Mouse (Mus musculus): ENCODE data around the gene Ccr3. TPM values are rescaled to one million over a fixed set of nuclear protein-coding genes. Genes with fewer than 3 reads are reported as not detected.
"Not testable (repeated sequence)": the region's sequence is repeated elsewhere in the genome, so short reads cannot be mapped to it uniquely, and the experiment has no call there.

The Ccr3 gene
- polyA plus RNA-seq (2014; fragmentation: Nextera tagmentation; extraction: Ambion mirVana), result not detected in 2 replicates

GRCm38 (mm10) chr9:124021672-124022071 is at the start of gene Ccr3:
TSS of gene Ccr3 (plus strand) at chr9:124021972.
- Histone ChIP-seq H3K4me3 (ENCODE audit: low read depth, low read length) (no peak within 1 kb of the TSS), H3K9ac (replicated peaks; ENCODE audit: low read depth, low read length) (no peak within 1 kb of the TSS), H3K27me3 (ENCODE audit: control insufficient read depth, insufficient read depth, low read length) (no peaks in the 10 kb centered on the region), H3K4me1 (ENCODE audit: control insufficient read depth, insufficient read depth, low read length) (no peaks in the 10 kb centered on the region), H3K27ac (ENCODE audit: low read depth, low read length) (no peak within 1 kb of the TSS), H3K9me3 (ENCODE audit: control insufficient read depth, low read length) (no peaks in the 10 kb centered on the region), H3K4me2 (ENCODE audit: low read depth, low read length) (no peak within 1 kb of the TSS), H3K36me3 (ENCODE audit: control insufficient read depth, insufficient read depth, low read length) (no peaks in the 10 kb centered on the region)
- no peak for ATAC-seq (ENCODE audit: low read depth)
- WGBS, result 90% methylated on average over 1 of the region's 1 CpGs

GRCm38 (mm10) chr9:123975630-123976029 is 46.1 kb upstream of the Ccr3 start:
- Histone ChIP-seq H3K9ac (replicated peaks; ENCODE audit: low read depth, low read length) (no peak overlapping the region), H3K4me1 (ENCODE audit: control insufficient read depth, insufficient read depth, low read length) (no peaks in the 10 kb centered on the region), H3K36me3 (ENCODE audit: control insufficient read depth, insufficient read depth, low read length) (no peaks in the 10 kb centered on the region), H3K27me3 (ENCODE audit: control insufficient read depth, insufficient read depth, low read length) (no peaks in the 10 kb centered on the region), H3K4me2 (ENCODE audit: low read depth, low read length) (no peak overlapping the region), H3K4me3 (ENCODE audit: low read depth, low read length) (no peak overlapping the region), H3K27ac (ENCODE audit: low read depth, low read length) (no peak overlapping the region), H3K9me3 (ENCODE audit: control insufficient read depth, low read length) (no peaks in the 10 kb centered on the region)
- WGBS, result 79% methylated on average over 2 of the region's 2 CpGs
- ATAC-seq (ENCODE audit: low read depth), result no peak

- Histone ChIP-seq H3K36me3 (ENCODE audit: control insufficient read depth, insufficient read depth, low read length) (no peaks in the 10 kb centered on the region), H3K4me3 (ENCODE audit: low read depth, low read length) (no peak overlapping the region), H3K27me3 (ENCODE audit: control insufficient read depth, insufficient read depth, low read length) (no peaks in the 10 kb centered on the region), H3K9ac (replicated peaks; ENCODE audit: low read depth, low read length) (no peak overlapping the region), H3K4me1 (ENCODE audit: control insufficient read depth, insufficient read depth, low read length) (no peaks in the 10 kb centered on the region), H3K9me3 (ENCODE audit: control insufficient read depth, low read length) (no peaks in the 10 kb centered on the region), H3K4me2 (ENCODE audit: low read depth, low read length) (no peak overlapping the region), H3K27ac (ENCODE audit: low read depth, low read length) (no peak overlapping the region)
- ATAC-seq (ENCODE audit: low read depth), result no peak
- WGBS, result 83% methylated on average over 9 of the region's 9 CpGs
Measured at GRCm38 (mm10) chr9:123976876-123977663, 44.7 kb upstream of the Ccr3 start.

- no peak within 1 kb of the TSS for H3K4me2 ChIP-seq (ENCODE audit: low read depth, low read length)
- 67% methylated on average over 1 of the region's 1 CpGs for WGBS
- H3K9me3 ChIP-seq (ENCODE audit: control insufficient read depth, low read length), result no peaks in the 10 kb centered on the region
- no peaks in the 10 kb centered on the region for H3K36me3 ChIP-seq (ENCODE audit: control insufficient read depth, insufficient read depth, low read length)
- H3K27ac ChIP-seq (ENCODE audit: low read depth, low read length), result no peak within 1 kb of the TSS
- no peak within 1 kb of the TSS for H3K4me3 ChIP-seq (ENCODE audit: low read depth, low read length)
- H3K27me3 ChIP-seq (ENCODE audit: control insufficient read depth, insufficient read depth, low read length), result no peaks in the 10 kb centered on the region
- H3K4me1 ChIP-seq (ENCODE audit: control insufficient read depth, insufficient read depth, low read length), result no peaks in the 10 kb centered on the region
- no peak for ATAC-seq (ENCODE audit: low read depth)
- no peak within 1 kb of the TSS for H3K9ac ChIP-seq (replicated peaks; ENCODE audit: low read depth, low read length)
Measured at GRCm38 (mm10) chr9:123978308-123978707, 43.5 kb upstream of the Ccr3 start, which contains the start of gene Ccr1l1. TSS of gene Ccr1l1 (minus strand) at chr9:123978408.

- H3K27ac ChIP-seq (ENCODE audit: low read depth, low read length); H3K4me2 ChIP-seq (ENCODE audit: low read depth, low read length); H3K4me1 ChIP-seq (ENCODE audit: control insufficient read depth, insufficient read depth, low read length); ATAC-seq (ENCODE audit: low read depth); H3K9ac ChIP-seq (replicated peaks; ENCODE audit: low read depth, low read length); H3K36me3 ChIP-seq (ENCODE audit: control insufficient read depth, insufficient read depth, low read length); H3K4me3 ChIP-seq (ENCODE audit: low read depth, low read length); H3K27me3 ChIP-seq (ENCODE audit: control insufficient read depth, insufficient read depth, low read length); H3K9me3 ChIP-seq (ENCODE audit: control insufficient read depth, low read length): not testable (repeated sequence)
- WGBS, result no CpG with 5 or more reads among the region's 3 CpGs
Measured at GRCm38 (mm10) chr9:123980858-123981475, 40.8 kb upstream of the Ccr3 start.

- Histone ChIP-seq H3K36me3 (ENCODE audit: control insufficient read depth, insufficient read depth, low read length) (no peaks in the 10 kb centered on the region), H3K9me3 (ENCODE audit: control insufficient read depth, low read length) (no peaks in the 10 kb centered on the region), H3K4me1 (ENCODE audit: control insufficient read depth, insufficient read depth, low read length) (no peaks in the 10 kb centered on the region), H3K27me3 (ENCODE audit: control insufficient read depth, insufficient read depth, low read length) (no peaks in the 10 kb centered on the region), H3K4me3 (ENCODE audit: low read depth, low read length) (no peak overlapping the region), H3K4me2 (ENCODE audit: low read depth, low read length) (no peak overlapping the region), H3K9ac (replicated peaks; ENCODE audit: low read depth, low read length) (no peak overlapping the region), H3K27ac (ENCODE audit: low read depth, low read length) (no peak overlapping the region)
- ATAC-seq (ENCODE audit: low read depth), result no peak
- WGBS, result 83% methylated on average over 4 of the region's 4 CpGs
Measured at GRCm38 (mm10) chr9:123981909-123982308, 39.9 kb upstream of the Ccr3 start.

GRCm38 (mm10) chr9:123982720-123983119 is 39.1 kb upstream of the Ccr3 start:
- ATAC-seq (ENCODE audit: low read depth), result no peak

GRCm38 (mm10) chr9:123984943-123985342 is 36.8 kb upstream of the Ccr3 start:
- no peaks in the 10 kb centered on the region for H3K36me3 ChIP-seq (ENCODE audit: control insufficient read depth, insufficient read depth, low read length)
- no peak for ATAC-seq (ENCODE audit: low read depth)
- no peak overlapping the region for H3K4me2 ChIP-seq (ENCODE audit: low read depth, low read length)
- no peak overlapping the region for H3K4me3 ChIP-seq (ENCODE audit: low read depth, low read length)
- no peak overlapping the region for H3K9ac ChIP-seq (replicated peaks; ENCODE audit: low read depth, low read length)
- no peaks in the 10 kb centered on the region for H3K27me3 ChIP-seq (ENCODE audit: control insufficient read depth, insufficient read depth, low read length)
- no peak overlapping the region for H3K27ac ChIP-seq (ENCODE audit: low read depth, low read length)
- H3K9me3 ChIP-seq (ENCODE audit: control insufficient read depth, low read length), result no peaks in the 10 kb centered on the region
- no peaks in the 10 kb centered on the region for H3K4me1 ChIP-seq (ENCODE audit: control insufficient read depth, insufficient read depth, low read length)

More at GRCm38 (mm10) chr9:123982720-123983119, 39.1 kb upstream of the Ccr3 start:
- no peak overlapping the region for H3K27ac ChIP-seq (ENCODE audit: low read depth, low read length)
- no peak overlapping the region for H3K9ac ChIP-seq (replicated peaks; ENCODE audit: low read depth, low read length)
- no peak overlapping the region for H3K4me3 ChIP-seq (ENCODE audit: low read depth, low read length)
- H3K36me3 ChIP-seq (ENCODE audit: control insufficient read depth, insufficient read depth, low read length), result no peaks in the 10 kb centered on the region
- H3K4me2 ChIP-seq (ENCODE audit: low read depth, low read length), result no peak overlapping the region
- H3K4me1 ChIP-seq (ENCODE audit: control insufficient read depth, insufficient read depth, low read length), result no peaks in the 10 kb centered on the region
- no peaks in the 10 kb centered on the region for H3K9me3 ChIP-seq (ENCODE audit: control insufficient read depth, low read length)
- 92% methylated on average over 1 of the region's 1 CpGs for WGBS
- H3K27me3 ChIP-seq (ENCODE audit: control insufficient read depth, insufficient read depth, low read length), result no peaks in the 10 kb centered on the region

GRCm38 (mm10) chr9:123986217-123986616 is 35.6 kb upstream of the Ccr3 start:
- Histone ChIP-seq H3K36me3 (ENCODE audit: control insufficient read depth, insufficient read depth, low read length) (no peaks in the 10 kb centered on the region), H3K9ac (replicated peaks; ENCODE audit: low read depth, low read length) (no peak overlapping the region), H3K4me1 (ENCODE audit: control insufficient read depth, insufficient read depth, low read length) (no peaks in the 10 kb centered on the region), H3K4me2 (ENCODE audit: low read depth, low read length) (no peak overlapping the region), H3K27ac (ENCODE audit: low read depth, low read length) (no peak overlapping the region), H3K9me3 (ENCODE audit: control insufficient read depth, low read length) (no peaks in the 10 kb centered on the region), H3K27me3 (ENCODE audit: control insufficient read depth, insufficient read depth, low read length) (no peaks in the 10 kb centered on the region), H3K4me3 (ENCODE audit: low read depth, low read length) (no peak overlapping the region)
- ATAC-seq (ENCODE audit: low read depth), result no peak
- 86% methylated on average over 2 of the region's 2 CpGs for WGBS

Data from neural tube, embryonic 14.5 days (tissue).